Mouse (Mus musculus): ENCODE data around the gene Drd4.

Drd4 gene

DNA sequence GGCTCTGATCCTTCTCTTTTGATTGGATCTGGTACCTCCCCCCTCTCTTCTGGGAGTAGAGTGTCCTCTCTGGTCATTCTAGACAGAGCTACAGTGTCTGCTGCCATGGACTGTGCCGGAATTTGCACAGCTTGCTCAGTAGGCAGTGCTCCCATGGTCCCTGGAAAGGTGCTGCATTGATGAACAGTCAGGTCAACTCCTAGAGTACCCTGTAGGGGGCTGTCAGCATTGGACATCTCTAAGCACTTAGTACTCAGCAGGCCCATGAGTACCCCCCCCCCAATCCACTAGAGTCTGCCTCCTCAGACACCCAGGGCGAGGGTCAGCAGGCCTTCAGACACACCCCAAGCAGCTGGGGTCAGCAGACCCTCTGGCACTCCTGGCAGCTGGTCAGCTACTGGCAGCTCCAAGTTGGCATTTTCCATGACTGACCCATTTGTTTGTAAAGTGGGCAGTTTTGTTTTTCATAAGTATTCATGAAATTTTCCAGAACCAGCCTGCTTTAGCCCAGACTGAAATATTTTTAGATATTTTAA, 43.3 kb downstream of the Drd4 start:
- no peak for DNase-seq (ENCODE audit: low read depth, low spot score)

- no peak for DNase-seq (ENCODE audit: low read depth, low spot score)
Measured at GRCm38 (mm10) chr7:141335682-141336081, 43.9 kb downstream of the Drd4 start.

- no peak for DNase-seq (ENCODE audit: low read depth, low spot score)
Measured at GRCm38 (mm10) chr7:141336296-141336695, 44.5 kb downstream of the Drd4 start.

- DNase-seq (ENCODE audit: low read depth, low spot score) = no peak
Measured at GRCm38 (mm10) chr7:141337716-141338416, 46.1 kb downstream of the Drd4 start.

DNA sequence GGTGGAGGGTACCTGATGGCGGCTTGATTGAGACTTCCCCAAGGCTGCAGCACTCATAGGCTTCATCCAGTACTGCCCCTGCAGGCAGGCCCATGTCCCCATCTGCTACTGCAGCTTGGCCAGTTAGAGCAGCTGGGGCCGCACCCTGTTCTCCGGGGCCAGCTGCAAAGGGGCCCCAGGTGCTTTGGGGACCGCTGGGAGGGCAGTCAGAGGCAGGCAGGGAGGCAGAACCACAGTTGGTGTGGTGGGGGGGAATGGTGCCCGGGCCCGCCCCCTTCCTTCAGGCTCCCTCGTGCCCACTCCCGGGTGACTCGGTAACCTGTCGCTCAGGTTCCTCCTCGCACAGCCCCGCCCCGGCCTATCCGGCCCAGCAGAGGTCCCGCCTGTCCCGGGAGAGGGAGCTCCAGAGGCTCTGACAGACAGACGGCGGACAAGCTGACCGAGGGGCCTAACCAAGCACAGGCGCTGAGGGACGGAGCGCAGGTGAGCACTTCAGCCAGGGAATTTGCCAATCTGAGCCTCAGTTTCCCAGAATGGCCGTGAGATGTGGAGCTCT, 46.8 kb downstream of the Drd4 start, which contains the start of gene Eps8l2:
Gene Eps8l2 (plus strand): TSS at position 305 of the 556 bp plus-strand sequence.
- DNase-seq (ENCODE audit: low read depth, low spot score) = no peak

- no peak for DNase-seq (ENCODE audit: low read depth, low spot score)
Measured at GRCm38 (mm10) chr7:141339215-141339920, 47.6 kb downstream of the Drd4 start.

GRCm38 (mm10) chr7:141340023-141340422, 48.2 kb downstream of the Drd4 start:
- DNase-seq (ENCODE audit: low read depth, low spot score) = no peak

GRCm38 (mm10) chr7:141340476-141340875, 48.7 kb downstream of the Drd4 start:
- DNase-seq (ENCODE audit: low read depth, low spot score) = no peak

DNA sequence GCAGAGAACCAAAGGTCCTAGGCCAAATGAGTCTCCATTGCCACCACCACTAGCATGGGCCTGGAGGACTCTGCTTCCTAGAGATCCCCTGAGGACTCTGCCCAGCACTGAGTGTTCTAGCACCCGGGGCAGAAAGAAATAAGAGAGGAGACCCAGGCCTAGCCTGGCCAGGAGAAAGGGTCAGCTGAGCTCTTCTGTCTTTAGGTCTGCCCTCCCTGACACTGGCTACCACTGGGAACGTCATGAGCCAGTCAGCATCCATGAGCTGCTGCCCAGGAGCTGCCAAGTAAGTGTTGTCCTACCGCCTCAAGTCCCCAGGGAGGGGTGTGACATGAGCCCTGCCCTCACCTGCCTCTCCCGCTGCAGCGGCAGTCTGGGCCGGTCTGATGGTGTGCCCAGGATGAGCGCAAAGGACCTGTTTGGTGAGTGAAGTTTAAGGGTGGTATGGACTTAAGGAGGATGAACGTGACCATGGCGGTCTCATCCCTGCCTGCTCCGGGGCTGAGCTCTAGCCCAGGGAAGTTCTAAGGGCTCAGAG, 50.0 kb downstream of the Drd4 start:
- no peak for DNase-seq (ENCODE audit: low read depth, low spot score)

DNA sequence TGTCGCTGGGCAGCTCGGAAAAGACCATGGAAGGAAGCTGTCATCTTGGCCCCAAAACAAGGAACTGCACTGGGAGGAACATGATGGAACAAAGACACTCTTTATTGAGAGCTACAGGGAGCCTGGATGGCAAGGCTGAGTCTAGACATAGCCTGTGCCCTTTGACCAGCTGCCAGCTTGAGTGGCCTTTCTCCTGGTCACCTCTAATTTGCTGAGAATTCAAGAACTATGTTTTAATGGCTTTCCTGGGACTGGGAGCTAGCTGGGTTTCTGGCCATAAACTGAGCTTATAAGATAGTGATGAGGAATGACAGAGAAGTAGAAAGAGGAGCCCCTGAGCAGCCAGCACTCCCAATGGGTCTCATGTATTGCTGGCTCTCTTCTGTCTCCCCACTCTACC, 51.4 kb downstream of the Drd4 start:
- no peak for DNase-seq (ENCODE audit: low read depth, low spot score)

DNA sequence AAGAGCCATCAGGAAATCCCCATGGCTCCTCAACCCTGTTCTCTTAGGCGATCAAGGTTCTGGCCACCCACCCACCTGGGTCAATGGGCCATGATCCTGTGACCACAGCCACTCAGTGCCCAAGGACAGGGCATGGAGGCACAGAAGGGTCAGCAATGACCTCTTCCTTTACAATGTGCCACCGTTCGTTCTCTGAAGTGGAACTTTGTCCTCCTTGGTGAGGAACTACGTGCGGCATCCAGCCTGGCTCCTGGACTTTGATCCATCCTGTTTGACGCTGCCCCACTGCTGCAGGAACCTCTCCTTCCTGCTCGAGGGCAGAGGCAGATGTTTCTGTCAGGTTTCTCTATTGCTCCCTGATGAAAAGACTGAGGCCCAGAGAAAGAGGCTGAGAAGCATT, 51.9 kb downstream of the Drd4 start:
- no peak for DNase-seq (ENCODE audit: low read depth, low spot score)

GRCm38 (mm10) chr7:141344787-141345186, 53.0 kb downstream of the Drd4 start:
- DNase-seq (ENCODE audit: low read depth, low spot score) = no peak
